Comparison of ENCODE assay signal across 11 mouse cellular contexts in the genomic region with DNA sequence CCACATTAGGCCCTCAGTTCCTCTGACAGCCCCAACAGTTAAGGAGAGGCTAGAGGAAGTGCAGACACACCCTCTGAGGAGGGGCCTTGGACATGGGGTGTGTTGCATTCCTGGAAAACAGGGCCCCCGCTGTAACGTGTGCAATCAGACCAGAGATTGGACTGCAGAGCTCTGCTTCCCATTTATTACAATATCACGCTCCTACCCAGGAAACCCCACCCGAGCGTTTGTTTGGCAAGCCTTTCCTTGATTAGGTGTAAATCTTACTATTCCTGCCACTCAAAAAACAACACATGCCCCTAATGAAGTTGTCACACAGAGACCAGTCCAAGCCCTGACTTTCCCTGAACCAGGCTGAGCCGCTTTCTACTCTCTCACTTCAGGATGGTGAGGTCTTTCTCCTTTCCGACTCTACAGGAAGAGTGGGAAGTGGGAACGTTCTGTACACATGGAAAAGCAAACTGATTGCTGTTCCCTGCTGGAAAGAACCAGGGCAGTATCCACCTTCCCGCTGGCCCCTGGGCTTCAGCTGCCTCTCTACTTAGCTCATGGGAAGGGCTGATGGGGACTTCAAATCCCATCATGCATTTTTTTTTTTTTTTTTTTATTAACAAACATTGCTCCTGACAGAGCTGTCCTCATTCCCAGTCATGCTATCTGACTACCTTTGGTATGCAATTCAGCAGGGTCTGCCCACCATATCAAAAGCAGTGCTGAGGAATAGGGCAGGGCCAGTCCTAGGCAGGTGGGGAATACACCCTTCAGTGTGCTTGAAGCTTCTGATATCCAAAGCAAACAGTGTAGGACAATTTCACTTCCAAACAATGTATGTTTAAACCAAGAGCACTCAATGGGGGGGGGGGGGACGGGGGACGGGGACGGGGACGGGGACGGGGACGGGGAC.
DNase-seq lines count a peak whose midpoint lies in the region; ATAC-seq and TF ChIP-seq lines count a peak whose summit lies in the region.
"Had no signal": no experiment of that assay in that cellular context is flagged by ENCODE, and none has a peak within 500 bp of the region (broad histone marks: within the 10 kb centered on the region; RNA-seq: fewer than 3 reads in every experiment).

No protein-coding gene starts in this region.

- DNase-seq in ZHBTc4 (ENCODE audit: low read depth, low spot score) = peak; percentile 49
- DNase-seq in heart, postnatal 14 days = peak; percentile 13 to 28
- peak; percentile 23 for DNase-seq in lung, adult 2 months
- DNase-seq: cerebellum, adult 11-12 months; midbrain, embryonic 14.5 days; right cerebral cortex, postnatal 4 days had no signal

- no peak overlapping the region for H3K9ac ChIP-seq in ES-Bruce4 (ENCODE audit: low read depth, poor library complexity, severe bottlenecking)
- H3K9ac ChIP-seq in hindbrain, embryonic 12.5 days = no peak overlapping the region
- H3K9ac ChIP-seq in midbrain, embryonic 13.5 days (replicated peaks) = no peak overlapping the region
- H3K9ac ChIP-seq in hindbrain, embryonic 13.5 days = no peak overlapping the region

- H3K9me3 ChIP-seq in ES-Bruce4 (replicated peaks; ENCODE audit: control insufficient read depth, insufficient read depth, low read length, poor library complexity, severe bottlenecking) = no peaks in the 10 kb centered on the region
- no peaks in the 10 kb centered on the region for H3K9me3 ChIP-seq in hindbrain, embryonic 12.5 days (replicated peaks)
- no peaks in the 10 kb centered on the region for H3K9me3 ChIP-seq in midbrain, embryonic 13.5 days
- H3K9me3 ChIP-seq in hindbrain, embryonic 13.5 days = no peaks in the 10 kb centered on the region

- intact Hi-C loops in heart, postnatal 14 days (cut with DNase I) = no loop called here

- no peak for TF ChIP-seq CTCF in ES-Bruce4 (IDR thresholded peaks at IDR 0.05; ENCODE audit: low read depth, low read length)
- TF ChIP-seq CTCF in lung, adult 2 months (IDR thresholded peaks at IDR 0.05; ENCODE audit: insufficient read depth, low read length) = no peak

- H3K4me3 ChIP-seq in ES-Bruce4 (ENCODE audit: low read depth, low read length) = no peak overlapping the region
- no peak overlapping the region for H3K4me3 ChIP-seq in lung, adult 2 months (replicated peaks; ENCODE audit: extremely low read depth, low read depth, low read length)
- H3K4me3 ChIP-seq in hindbrain, embryonic 12.5 days = no peak overlapping the region
- no peak overlapping the region for H3K4me3 ChIP-seq in midbrain, embryonic 13.5 days (replicated peaks)
- H3K4me3 ChIP-seq in hindbrain, embryonic 13.5 days = no peak overlapping the region

- no peak overlapping the region for H3K4me2 ChIP-seq in hindbrain, embryonic 12.5 days (replicated peaks)
- H3K4me2 ChIP-seq in midbrain, embryonic 13.5 days (replicated peaks) = no peak overlapping the region
- H3K4me2 ChIP-seq in hindbrain, embryonic 13.5 days = no peak overlapping the region

- 45% methylated on average over 15 of the region's 15 CpGs for WGBS in lung, adult 2 months
- 85% methylated on average over 15 of the region's 15 CpGs for WGBS in hindbrain, embryonic 12.5 days
- 84% methylated on average over 15 of the region's 15 CpGs for WGBS in midbrain, embryonic 13.5 days
- WGBS in hindbrain, embryonic 13.5 days = 84% methylated on average over 15 of the region's 15 CpGs

- TF ChIP-seq EP300 in ES-Bruce4 (IDR thresholded peaks at IDR 0.05; ENCODE audit: insufficient read depth, low read depth, low read length) = no peak

- H3K27me3 ChIP-seq in ES-Bruce4 (ENCODE audit: control insufficient read depth, insufficient read depth, low read length, poor library complexity, severe bottlenecking) = no peaks in the 10 kb centered on the region
- H3K27me3 ChIP-seq in hindbrain, embryonic 12.5 days = no peaks in the 10 kb centered on the region
- H3K27me3 ChIP-seq in midbrain, embryonic 13.5 days = no peaks in the 10 kb centered on the region
- 0 out of 2 replicates have a peak, but pooled peaks cover 5% of the 10 kb centered on the region for H3K27me3 ChIP-seq in hindbrain, embryonic 13.5 days

- no peak for TF ChIP-seq POLR2A in ES-Bruce4 (IDR thresholded peaks at IDR 0.05; ENCODE audit: insufficient read depth, low read length)
- no peak for TF ChIP-seq POLR2A in lung, adult 2 months (IDR thresholded peaks at IDR 0.05; ENCODE audit: borderline replicate concordance, extremely low read depth, low read depth, low read length)

- peaks cover 3% of the 10 kb centered on the region for H3K4me1 ChIP-seq in ES-Bruce4 (ENCODE audit: control insufficient read depth, insufficient read depth, low read length)
- H3K4me1 ChIP-seq in lung, adult 2 months (ENCODE audit: control insufficient read depth, insufficient read depth, low read length) = peaks cover 7% of the 10 kb centered on the region; the same call in 1 of the 2 replicates
- H3K4me1 ChIP-seq in hindbrain, embryonic 12.5 days = no peaks in the 10 kb centered on the region
- 0 out of 2 replicates have a peak, but pooled peaks cover 10% of the 10 kb centered on the region for H3K4me1 ChIP-seq in midbrain, embryonic 13.5 days (replicated peaks)
- peaks cover 8% of the 10 kb centered on the region for H3K4me1 ChIP-seq in hindbrain, embryonic 13.5 days (replicated peaks)

- H3K27ac ChIP-seq in ES-Bruce4 (ENCODE audit: insufficient read depth, low read length) = 0 out of 2 replicates have a peak overlapping the region, but pooled peaks have one; percentile 12
- no peak overlapping the region for H3K27ac ChIP-seq in hindbrain, embryonic 12.5 days
- H3K27ac ChIP-seq in midbrain, embryonic 13.5 days = no peak overlapping the region
- H3K27ac ChIP-seq in hindbrain, embryonic 13.5 days = no peak overlapping the region

- H3K36me3 ChIP-seq in ES-Bruce4 (ENCODE audit: control insufficient read depth, insufficient read depth, low read length, poor library complexity, severe bottlenecking) = no peaks in the 10 kb centered on the region
- no peaks in the 10 kb centered on the region for H3K36me3 ChIP-seq in hindbrain, embryonic 12.5 days
- H3K36me3 ChIP-seq in midbrain, embryonic 13.5 days = no peaks in the 10 kb centered on the region
- H3K36me3 ChIP-seq in hindbrain, embryonic 13.5 days = no peaks in the 10 kb centered on the region

- ATAC-seq in hindbrain, embryonic 12.5 days (ENCODE audit: low FRiP score) = no peak
- ATAC-seq in inflammation-experienced regulatory T-cells, adult 6 months = no peak
- no peak for ATAC-seq in midbrain, embryonic 13.5 days
- ATAC-seq in hindbrain, embryonic 13.5 days (ENCODE audit: low FRiP score) = no peak
